Comparison of ENCODE assay signal across 16 mouse cellular contexts in the genomic region with DNA sequence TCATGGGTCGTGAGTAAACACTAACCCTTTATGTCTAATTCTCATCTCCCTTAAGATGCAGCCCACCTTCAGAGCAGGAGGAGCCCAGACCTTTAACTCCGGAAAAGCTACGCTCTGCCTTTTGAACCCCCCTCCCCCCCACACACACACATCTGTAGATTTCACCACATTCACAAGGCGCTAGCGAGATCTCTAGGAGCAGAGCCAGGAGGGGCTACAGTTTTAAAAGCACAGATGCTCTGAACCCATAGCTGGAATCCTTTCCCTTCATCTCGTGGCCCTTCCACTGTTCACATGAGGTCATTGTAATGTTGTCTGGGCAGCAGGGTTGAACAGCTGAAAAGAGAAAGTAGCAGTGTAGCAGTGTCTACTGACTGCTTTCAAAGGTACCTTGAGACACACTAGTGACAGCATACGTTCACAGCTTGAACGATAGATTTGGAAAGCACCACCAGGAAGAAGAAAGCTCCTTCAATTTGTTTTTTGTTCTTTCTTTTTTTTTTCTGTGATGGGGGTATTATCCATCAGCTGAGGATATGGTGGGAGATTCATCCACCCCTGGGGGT.
DNase-seq lines count a peak whose midpoint lies in the region; ATAC-seq lines count a peak whose summit lies in the region.
"Had no signal": no experiment of that assay in that cellular context is flagged by ENCODE, and none has a peak within 500 bp of the region (broad histone marks: within the 10 kb centered on the region; RNA-seq: fewer than 3 reads in every experiment).

No protein-coding gene starts in this region.

- no peaks in the 10 kb centered on the region for H3K36me3 ChIP-seq in forebrain, embryonic 15.5 days
- H3K36me3 ChIP-seq in forebrain, embryonic 16.5 days (ENCODE audit: control insufficient read depth, insufficient read depth): no peaks in the 10 kb centered on the region
- H3K36me3 ChIP-seq in intestine, embryonic 14.5 days (ENCODE audit: control insufficient read depth, insufficient read depth, low read length): no peaks in the 10 kb centered on the region
- H3K36me3 ChIP-seq in intestine, embryonic 16.5 days (ENCODE audit: control insufficient read depth, insufficient read depth, low read length): no peaks in the 10 kb centered on the region
- H3K36me3 ChIP-seq: liver, embryonic 12.5 days; midbrain, embryonic 12.5 days had no signal

- no peak overlapping the region for H3K4me2 ChIP-seq in forebrain, embryonic 15.5 days (replicated peaks)
- H3K4me2 ChIP-seq in forebrain, embryonic 16.5 days (ENCODE audit: low read length): no peak overlapping the region
- no peak overlapping the region for H3K4me2 ChIP-seq in intestine, embryonic 14.5 days (ENCODE audit: low read length)
- H3K4me2 ChIP-seq in intestine, embryonic 16.5 days (ENCODE audit: low read depth, low read length): no peak overlapping the region
- H3K4me2 ChIP-seq: liver, embryonic 12.5 days; midbrain, embryonic 12.5 days had no signal

- no peak overlapping the region for H3K9ac ChIP-seq in forebrain, embryonic 15.5 days (replicated peaks)
- no peak overlapping the region for H3K9ac ChIP-seq in forebrain, embryonic 16.5 days (replicated peaks; ENCODE audit: low read depth, low read length)
- H3K9ac ChIP-seq in intestine, embryonic 14.5 days (ENCODE audit: low read length): no peak overlapping the region
- no peak overlapping the region for H3K9ac ChIP-seq in intestine, embryonic 16.5 days (ENCODE audit: low read depth, low read length)
- H3K9ac ChIP-seq: liver, embryonic 12.5 days; midbrain, embryonic 12.5 days had no signal

- H3K4me3 ChIP-seq in forebrain, embryonic 15.5 days: no peak overlapping the region
- no peak overlapping the region for H3K4me3 ChIP-seq in forebrain, embryonic 16.5 days (replicated peaks; ENCODE audit: low read length)
- no peak overlapping the region for H3K4me3 ChIP-seq in intestine, embryonic 14.5 days (ENCODE audit: low read depth, low read length)
- no peak overlapping the region for H3K4me3 ChIP-seq in intestine, embryonic 16.5 days (ENCODE audit: low read length)
- H3K4me3 ChIP-seq: erythroblast, embryonic 14.5 days; liver, embryonic 12.5 days; midbrain, embryonic 12.5 days had no signal

- DNase-seq in intestine, embryonic 14.5 days (ENCODE audit: low spot score): peak; percentile 47
- DNase-seq in thymus, postnatal 0 days (ENCODE audit: low spot score): peak; percentile 36
- no peak for DNase-seq in thymus, postnatal 10 days (ENCODE audit: low spot score in 2 of 2)
- no peak for DNase-seq in gastrocnemius, postnatal 4 days (ENCODE audit: low spot score in 2 of 2)
- DNase-seq: adrenal gland, postnatal 10 days; cerebellum, adult 2 months; kidney, adult 9 months; right cerebral cortex, postnatal 25 days had no signal

- peak overlapping the region; percentile 37; the same call in 1 of the 2 replicates for H3K27ac ChIP-seq in forebrain, embryonic 15.5 days (replicated peaks)
- no peak overlapping the region for H3K27ac ChIP-seq in forebrain, embryonic 16.5 days (ENCODE audit: low read length)
- no peak overlapping the region for H3K27ac ChIP-seq in intestine, embryonic 14.5 days (ENCODE audit: low read depth)
- no peak overlapping the region for H3K27ac ChIP-seq in intestine, embryonic 16.5 days (ENCODE audit: low read length)
- H3K27ac ChIP-seq: hindbrain, postnatal 0 days; liver, embryonic 12.5 days; midbrain, embryonic 12.5 days had no signal

- H3K4me1 ChIP-seq in forebrain, embryonic 15.5 days: peaks cover 26% of the 10 kb centered on the region
- H3K4me1 ChIP-seq in forebrain, embryonic 16.5 days (replicated peaks; ENCODE audit: control insufficient read depth, insufficient read depth, low read length): peaks cover 19% of the 10 kb centered on the region
- H3K4me1 ChIP-seq in intestine, embryonic 14.5 days (replicated peaks; ENCODE audit: control insufficient read depth, insufficient read depth, low read length): no peaks in the 10 kb centered on the region
- H3K4me1 ChIP-seq in intestine, embryonic 16.5 days (ENCODE audit: control insufficient read depth, insufficient read depth, low read length): peaks cover 3% of the 10 kb centered on the region; the same call in 1 of the 2 replicates
- H3K4me1 ChIP-seq: liver, embryonic 12.5 days had no signal

- 55% methylated on average over 8 of the region's 8 CpGs for WGBS in forebrain, embryonic 15.5 days
- 45% methylated on average over 8 of the region's 8 CpGs for WGBS in forebrain, embryonic 16.5 days
- whole genome bisulfite sequencing in intestine, embryonic 14.5 days: 67% methylated on average over 8 of the region's 8 CpGs
- WGBS in intestine, embryonic 16.5 days: 64% methylated on average over 8 of the region's 8 CpGs

- no peaks in the 10 kb centered on the region for H3K27me3 ChIP-seq in forebrain, embryonic 15.5 days
- no peaks in the 10 kb centered on the region for H3K27me3 ChIP-seq in forebrain, embryonic 16.5 days (replicated peaks; ENCODE audit: control insufficient read depth, insufficient read depth, low read length)
- no peaks in the 10 kb centered on the region for H3K27me3 ChIP-seq in intestine, embryonic 14.5 days (replicated peaks; ENCODE audit: control insufficient read depth, insufficient read depth, low read length)
- H3K27me3 ChIP-seq in intestine, embryonic 16.5 days (replicated peaks; ENCODE audit: control insufficient read depth, insufficient read depth, low read length): no peaks in the 10 kb centered on the region
- H3K27me3 ChIP-seq: liver, embryonic 12.5 days; midbrain, embryonic 12.5 days had no signal

- no peaks in the 10 kb centered on the region for H3K9me3 ChIP-seq in forebrain, embryonic 15.5 days
- H3K9me3 ChIP-seq in forebrain, embryonic 16.5 days (ENCODE audit: control insufficient read depth, low read length): no peaks in the 10 kb centered on the region
- no peaks in the 10 kb centered on the region for H3K9me3 ChIP-seq in intestine, embryonic 14.5 days (ENCODE audit: control insufficient read depth, low read length)
- no peaks in the 10 kb centered on the region for H3K9me3 ChIP-seq in intestine, embryonic 16.5 days (ENCODE audit: control insufficient read depth, low read length)
- H3K9me3 ChIP-seq: liver, embryonic 12.5 days; midbrain, embryonic 12.5 days had no signal

- no peak for ATAC-seq in forebrain, embryonic 15.5 days (replicated peaks)
- ATAC-seq in forebrain, embryonic 16.5 days: no peak
- ATAC-seq in intestine, embryonic 14.5 days (replicated peaks; ENCODE audit: low FRiP score, low TSS enrichment, low read depth): no peak
- ATAC-seq in intestine, embryonic 16.5 days: no peak
- no peak for ATAC-seq in frontal cortex, adult (ENCODE audit: low TSS enrichment)
- ATAC-seq: hindbrain, postnatal 0 days; liver, embryonic 12.5 days had no signal

Comparison
In these comparisons a context has a peak if more than half of its experiments do, and no peak if none do; other contexts are left out.
1. DNase-seq: peak in intestine, embryonic 14.5 days (single experiment) and thymus, postnatal 0 days (single experiment); none in thymus, postnatal 10 days (0 of 2) and gastrocnemius, postnatal 4 days (0 of 2).